Mouse (Mus musculus) cortical plate, adult 2 months (tissue): ENCODE data around the gene Gm6899. TPM values are rescaled to one million over a fixed set of nuclear protein-coding genes. Genes with fewer than 3 reads are reported as not detected.

Experiments used
- H3K27ac ChIP-seq: fragments of 200-500 bp; 2 replicates; pipeline ENCODE4 v1.5.1; 2012; ENCODE audit warnings: low read length, control low read depth, inconsistent platforms; ENCODE audit not compliant: insufficient read depth
- H3K4me1 ChIP-seq: fragments of 200-500 bp; 2 replicates; pipeline ENCODE4 v1.6.1; 2011; ENCODE audit warnings: low read length; ENCODE audit not compliant: control insufficient read depth, insufficient read depth
- H3K4me3 ChIP-seq: fragments of 200-500 bp; 2 replicates; pipeline ENCODE4 v1.5.1; 2011; ENCODE audit warnings: mild to moderate bottlenecking, low read length, control low read depth; ENCODE audit not compliant: insufficient read depth
- CTCF ChIP-seq: fragments of 200-500 bp; IDR thresholded peaks from 2 replicates; pipeline ENCODE4 v1.5.1; 2011; ENCODE audit warnings: mild to moderate bottlenecking, control low read depth, low read length; ENCODE audit not compliant: insufficient read depth; ENCODE audit errors: extremely low read depth
- POLR2A ChIP-seq: fragments of 200-500 bp; IDR thresholded peaks from 2 replicates; pipeline ENCODE4 v1.6.1; 2011; ENCODE audit warnings: mild to moderate bottlenecking, low read length, control low read depth; ENCODE audit not compliant: insufficient read depth; ENCODE audit errors: extremely low read depth
- polyA plus RNA-seq: library from polyadenylated mRNA; depleted of rRNA; stranded (reverse); fragments of >200 nt; gene quantifications from 2 replicates; pipeline ENCODE4 v1.2.3, GENCODE M21; 2012; rRNA removed

The Gm6899 gene
- polyA plus RNA-seq, 1 experiment = not detected

- TF ChIP-seq CTCF (no peak), POLR2A (no peak)
- Histone ChIP-seq H3K4me3 (no peak overlapping the region), H3K27ac (no peak overlapping the region), H3K4me1 (no peaks in the 10 kb centered on the region)
Observed at GRCm38 (mm10) chr11:26636239-26636638, 43.2 kb downstream of the Gm6899 start.

DNA sequence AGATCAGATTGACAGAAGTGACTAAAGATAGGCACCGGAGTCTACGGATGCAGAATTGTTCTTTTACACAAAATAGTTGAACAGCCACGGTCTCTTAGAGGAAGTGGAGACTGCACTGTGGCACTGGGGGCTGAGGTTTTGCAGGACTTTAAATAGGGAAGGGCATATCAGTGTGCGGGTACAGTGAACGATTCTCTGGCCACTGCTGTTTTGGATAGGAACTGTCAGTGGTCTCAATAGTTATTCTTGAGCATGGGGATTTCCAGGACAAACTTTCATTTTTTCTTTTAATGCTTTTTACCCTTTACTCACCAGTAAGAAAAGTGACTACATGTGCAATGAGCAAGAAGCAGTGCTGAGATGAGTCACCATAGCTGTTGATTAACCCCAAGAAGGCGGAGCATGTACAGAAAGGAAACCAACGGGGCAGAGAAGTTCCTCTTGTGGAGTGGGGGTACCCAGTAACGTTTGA is 47.3 kb downstream of the Gm6899 start:
- TF ChIP-seq CTCF (no peak), POLR2A (no peak)
- H3K27ac ChIP-seq = no peak overlapping the region
- H3K4me3 ChIP-seq = no peak overlapping the region
- H3K4me1 ChIP-seq = no peaks in the 10 kb centered on the region

- TF ChIP-seq CTCF = no peak
- TF ChIP-seq POLR2A = no peak
- no peaks in the 10 kb centered on the region for H3K4me1 ChIP-seq
- no peak overlapping the region for H3K27ac ChIP-seq
- H3K4me3 ChIP-seq = no peak overlapping the region
Observed at GRCm38 (mm10) chr11:26642141-26642540, 49.1 kb downstream of the Gm6899 start.

Other genes starting within 250 kb of the Gm6899 start
- 7.8 and 9.0 TPM in 2 replicates for gene Fancl, start 207.1 kb upstream of the Gm6899 start, polyA plus RNA-seq
- 2.6 and 2.7 TPM in 2 replicates for gene Vrk2, start 758 bp downstream of the Gm6899 start, polyA plus RNA-seq